In genomic region chrX:94125950-94126349, GRCm38 (mm10) we compare ENCODE assay signal across 23 mouse cellular contexts. TPM values are rescaled to one million over a fixed set of nuclear protein-coding genes. Genes with fewer than 3 reads are reported as not detected.
DNase-seq lines count a peak whose midpoint lies in the region; ATAC-seq and TF ChIP-seq lines count a peak whose summit lies in the region.
"Had no signal": no experiment of that assay in that cellular context is flagged by ENCODE, and none has a peak within 500 bp of the region (broad histone marks: within the 10 kb centered on the region; RNA-seq: fewer than 3 reads in every experiment).

No protein-coding gene starts in this region.

- no peak for TF ChIP-seq POLR2A in CH12.LX (IDR thresholded peaks at IDR 0.05; ENCODE audit: low read depth, low read length)

- H3K27me3 ChIP-seq in CH12.LX (replicated peaks), result no peaks in the 10 kb centered on the region
- H3K27me3 ChIP-seq in splenic B cell, adult 2 months (ENCODE audit: control insufficient read depth, insufficient read depth, low read length, poor library complexity, severe bottlenecking), result no peaks in the 10 kb centered on the region
- peaks cover 34% of the 10 kb centered on the region for H3K27me3 ChIP-seq in liver, embryonic 11.5 days (replicated peaks; ENCODE audit: control insufficient read depth, insufficient read depth, low read length)
- no peaks in the 10 kb centered on the region for H3K27me3 ChIP-seq in lung, postnatal 0 days (replicated peaks; ENCODE audit: insufficient read depth, low read length)
- H3K27me3 ChIP-seq in hindbrain, embryonic 13.5 days, result peaks cover 79% of the 10 kb centered on the region

- H3K4me1 ChIP-seq in CH12.LX (ENCODE audit: control insufficient read depth in 1 of 2, insufficient read depth in 2 of 2), result peaks cover 4 to 12% of the 10 kb centered on the region in 2 experiments; a peak in 1 of 4 replicates
- no peaks in the 10 kb centered on the region for H3K4me1 ChIP-seq in liver, embryonic 11.5 days (replicated peaks; ENCODE audit: control insufficient read depth, insufficient read depth, low read length)
- no peaks in the 10 kb centered on the region for H3K4me1 ChIP-seq in lung, postnatal 0 days (ENCODE audit: insufficient read depth, low read depth, low read length)
- H3K4me1 ChIP-seq in hindbrain, embryonic 13.5 days (replicated peaks), result no peaks in the 10 kb centered on the region
- H3K4me1 ChIP-seq: embryonic facial prominence, embryonic 12.5 days had no signal

- H3K27ac ChIP-seq in CH12.LX (ENCODE audit: insufficient read depth, low read depth) (no peak overlapping the region), macrophage (peak overlapping the region; percentile 55)
- no peak overlapping the region for H3K27ac ChIP-seq in liver, embryonic 11.5 days (ENCODE audit: low read depth, low read length)
- H3K27ac ChIP-seq in lung, postnatal 0 days (ENCODE audit: low read length), result no peak overlapping the region
- no peak overlapping the region for H3K27ac ChIP-seq in hindbrain, embryonic 13.5 days
- H3K27ac ChIP-seq: embryonic facial prominence, embryonic 10.5 days; embryonic facial prominence, embryonic 12.5 days; forebrain, embryonic 13.5 days; forebrain, embryonic 15.5 days had no signal

- WGBS in macrophage (ENCODE audit: missing documents), result 16% methylated on average over 2 of the region's 2 CpGs
- WGBS in liver, embryonic 11.5 days, result 71% methylated on average over 2 of the region's 2 CpGs
- 71% methylated on average over 2 of the region's 2 CpGs for WGBS in lung, postnatal 0 days
- WGBS in hindbrain, embryonic 13.5 days, result 83% methylated on average over 2 of the region's 2 CpGs

- H3K4me2 ChIP-seq in CH12.LX (ENCODE audit: insufficient read depth, low read depth, poor library complexity, severe bottlenecking), result no peak overlapping the region
- no peak overlapping the region for H3K4me2 ChIP-seq in liver, embryonic 11.5 days
- H3K4me2 ChIP-seq in lung, postnatal 0 days (replicated peaks; ENCODE audit: low read depth, low read length), result no peak overlapping the region
- H3K4me2 ChIP-seq in hindbrain, embryonic 13.5 days, result no peak overlapping the region
- H3K4me2 ChIP-seq: embryonic facial prominence, embryonic 12.5 days; forebrain, embryonic 13.5 days; forebrain, embryonic 15.5 days had no signal

- H3K79me2 ChIP-seq in CH12.LX (replicated peaks; ENCODE audit: control insufficient read depth, extremely low read depth, insufficient read depth, poor library complexity, severe bottlenecking) (peaks cover 7% of the 10 kb centered on the region), macrophage (ENCODE audit: inconsistent target) (peaks cover 9% of the 10 kb centered on the region)

- no peaks in the 10 kb centered on the region for H3K9me3 ChIP-seq in CH12.LX (replicated peaks; ENCODE audit: low read length)
- H3K9me3 ChIP-seq in liver, embryonic 11.5 days (ENCODE audit: control insufficient read depth, low read length), result no peaks in the 10 kb centered on the region
- no peaks in the 10 kb centered on the region for H3K9me3 ChIP-seq in lung, postnatal 0 days (ENCODE audit: low read length)
- no peaks in the 10 kb centered on the region for H3K9me3 ChIP-seq in hindbrain, embryonic 13.5 days
- H3K9me3 ChIP-seq: embryonic facial prominence, embryonic 12.5 days; forebrain, embryonic 13.5 days; forebrain, embryonic 15.5 days had no signal

- dilution Hi-C loops in CH12.LX (cut with MboI; ENCODE audit: extremely low pct_ligation_motif_present, extremely low pct_unique_long_range_greater_than_20kb, low sequenced_read_pairs), result no loop called here

- peak; percentile 62 for TF ChIP-seq EP300 in CH12.LX (IDR thresholded peaks at IDR 0.05; ENCODE audit: low read length)
- no peak for TF ChIP-seq EP300 in lung, postnatal 0 days (IDR thresholded peaks at IDR 0.05)

- no peak for TF ChIP-seq RAD21 in CH12.LX (IDR thresholded peaks at IDR 0.05; ENCODE audit: low read depth, low read length)

- in situ Hi-C loops in CH12.LX (cut with MboI; ENCODE audit: low pct_ligation_motif_present, low pct_unique_long_range_greater_than_20kb, low sequenced_read_pairs), result no loop called here

- DNase-seq in CH12.LX (ENCODE audit: extremely low read depth), result no peak
- peak; percentile 54 for DNase-seq in splenic B cell, adult 2 months (ENCODE audit: low read depth, low spot score)
- DNase-seq in liver, embryonic 11.5 days (ENCODE audit: low spot score), result no peak
- no peak for DNase-seq in lung, postnatal 0 days (ENCODE audit: low spot score)
- DNase-seq: adrenal gland, adult 2 months; adrenal gland, postnatal 10 days; adrenal gland, postnatal 25 days; cerebellum, adult 11 months; cerebellum, adult 18-20 months; cerebellum, adult 8-10 months; cerebellum, adult 9-11 months; cerebellum, postnatal 14 days; cerebellum, postnatal 36 days; forebrain, postnatal 0 days had no signal

- H3K4me3 ChIP-seq in CH12.LX (replicated peaks in 1 of 3; ENCODE audit: low read depth in 2 of 3, low read length in 2 of 3, poor library complexity in 1 of 3) (no peak overlapping the region), macrophage (ENCODE audit: inconsistent target) (no peak overlapping the region)
- no peak overlapping the region for H3K4me3 ChIP-seq in liver, embryonic 11.5 days (ENCODE audit: low read depth, low read length)
- H3K4me3 ChIP-seq in lung, postnatal 0 days (ENCODE audit: low read depth, low read length), result no peak overlapping the region
- H3K4me3 ChIP-seq in hindbrain, embryonic 13.5 days, result no peak overlapping the region
- H3K4me3 ChIP-seq: embryonic facial prominence, embryonic 10.5 days; embryonic facial prominence, embryonic 12.5 days; forebrain, embryonic 13.5 days; forebrain, embryonic 15.5 days had no signal

- H3K36me3 ChIP-seq in CH12.LX (replicated peaks in 1 of 2; ENCODE audit: control insufficient read depth in 1 of 2, insufficient read depth in 1 of 2, low read length in 1 of 2) (no peaks in the 10 kb centered on the region), macrophage (ENCODE audit: inconsistent target) (no peaks in the 10 kb centered on the region)
- H3K36me3 ChIP-seq in splenic B cell, adult 2 months (ENCODE audit: control insufficient read depth, insufficient read depth, low read length, poor library complexity, severe bottlenecking), result no peaks in the 10 kb centered on the region
- H3K36me3 ChIP-seq in liver, embryonic 11.5 days (ENCODE audit: control insufficient read depth, insufficient read depth, low read length), result no peaks in the 10 kb centered on the region
- H3K36me3 ChIP-seq in lung, postnatal 0 days (ENCODE audit: insufficient read depth, low read length), result no peaks in the 10 kb centered on the region
- H3K36me3 ChIP-seq in hindbrain, embryonic 13.5 days, result no peaks in the 10 kb centered on the region
- H3K36me3 ChIP-seq: embryonic facial prominence, embryonic 10.5 days; embryonic facial prominence, embryonic 12.5 days; forebrain, embryonic 15.5 days had no signal

- 0 out of 2 replicates have a peak, but pooled peaks have one; percentile 10 for ATAC-seq in common myeloid progenitor, adult 5-6 weeks (replicated peaks; ENCODE audit: low read depth, poor library complexity, severe bottlenecking)
- no peak for ATAC-seq in liver, embryonic 11.5 days (replicated peaks; ENCODE audit: low FRiP score)
- no peak for ATAC-seq in cerebellum, adult (ENCODE audit: insufficient number of reproducible peaks, low FRiP score, low TSS enrichment)
- no peak for ATAC-seq in lung, postnatal 0 days
- no peak for ATAC-seq in hindbrain, embryonic 13.5 days (ENCODE audit: low FRiP score)
- ATAC-seq: CD4-positive, CD25-positive, alpha-beta regulatory T cell, adult 4 months; forebrain, embryonic 13.5 days; forebrain, embryonic 15.5 days; forebrain, postnatal 0 days had no signal

- no peak overlapping the region for H3K9ac ChIP-seq in CH12.LX (ENCODE audit: insufficient read depth, low read depth)
- H3K9ac ChIP-seq in liver, embryonic 11.5 days (ENCODE audit: low read depth, low read length), result no peak overlapping the region
- no peak overlapping the region for H3K9ac ChIP-seq in lung, postnatal 0 days (replicated peaks; ENCODE audit: low read depth)
- H3K9ac ChIP-seq in hindbrain, embryonic 13.5 days, result no peak overlapping the region
- H3K9ac ChIP-seq: embryonic facial prominence, embryonic 12.5 days; forebrain, embryonic 13.5 days; forebrain, embryonic 15.5 days; forebrain, postnatal 0 days had no signal

- TF ChIP-seq CTCF in CH12.LX (conservative IDR thresholded peaks at IDR 0.05 in 1 of 2, IDR thresholded peaks at IDR 0.05 in 1 of 2; ENCODE audit: low read depth in 2 of 2, low read length in 2 of 2), result no peak
- TF ChIP-seq CTCF in lung, postnatal 0 days (IDR thresholded peaks at IDR 0.05), result no peak

TF ChIP-seq in CH12.LX, 34 proteins besides CTCF, POLR2A, EP300 and RAD21 (continues in another document):
- no peak for TF ChIP-seq SMC3 (IDR thresholded peaks at IDR 0.05; ENCODE audit: low read depth, low read length)
- no peak for TF ChIP-seq USF2 (conservative IDR thresholded peaks at IDR 0.05; ENCODE audit: low read depth, low read length)
- no peak for TF ChIP-seq CHD1 (IDR thresholded peaks at IDR 0.05; ENCODE audit: low read depth, low read length)
- no peak for TF ChIP-seq PAX5 (IDR thresholded peaks at IDR 0.05; ENCODE audit: low read length)
- no peak for TF ChIP-seq JUN (IDR thresholded peaks at IDR 0.05; ENCODE audit: insufficient read depth, low read depth, low read length)
- TF ChIP-seq USF1 (IDR thresholded peaks at IDR 0.05; ENCODE audit: low read depth, low read length), result no peak
- no peak for TF ChIP-seq ETS1 (conservative IDR thresholded peaks at IDR 0.05; ENCODE audit: low read depth, low read length)
- TF ChIP-seq ZNF384 (IDR thresholded peaks at IDR 0.05; ENCODE audit: low read depth, low read length), result peak; percentile 90
- TF ChIP-seq IRF4 (IDR thresholded peaks at IDR 0.05; ENCODE audit: low read depth, low read length), result peak; percentile 68
- no peak for TF ChIP-seq GABPA (IDR thresholded peaks at IDR 0.05; ENCODE audit: insufficient replicate concordance, low read depth, low read length)
- no peak for TF ChIP-seq UBTF (IDR thresholded peaks at IDR 0.05; ENCODE audit: low read depth, low read length)
- no peak for TF ChIP-seq MAX (IDR thresholded peaks at IDR 0.05; ENCODE audit: low read length)

RNA-seq across cellular contexts. Expression of gene Zfx, which starts 2.4 kb away (rescaled TPM):
- total RNA-seq in CH12.LX (2012; rRNA removed), result 16.4 and 17.3 TPM in 2 replicates
- total RNA-seq in CH12.LX (2014; rRNA removed), result 17.7 and 21.4 TPM in 2 replicates
- 13.5 and 14.3 TPM in 2 replicates for polyA plus RNA-seq in CH12.LX (2012; ENCODE audit: insufficient read length, low read depth)
- total RNA-seq in common myeloid progenitor, adult 5-6 weeks (2017), result 50.4 and 58.7 TPM in 2 replicates
- 100 to 1,000 TPM in 12 of 26 experiments, 10 to 100 TPM in 14; 66.4 to 142 (median 99.1) TPM for total RNA-seq in macrophage (2018; cell fraction: chromatin; rRNA removed)
- total RNA-seq in macrophage (2018; cell fraction: cytosol; rRNA removed), result 10 to 100 TPM; 17.6 to 34.8 (median 25.9) TPM
- total RNA-seq in macrophage (2018; cell fraction: nucleus; rRNA removed), result 10 to 100 TPM; 41.8 to 83.3 (median 53.5) TPM
- 9.4 to 16.0 TPM (median 15.7 TPM) in 3 replicates for polyA plus RNA-seq in macrophage (2018)
- 17.8 and 24.5 TPM in 2 replicates for polyA plus RNA-seq in liver, embryonic 11.5 days (2014; fragmentation: Nextera tagmentation; extraction: Ambion mirVana)
- polyA plus RNA-seq in lung, postnatal 0 days (2015; fragmentation: Nextera tagmentation; extraction: Ambion mirVana), result 22.7 and 28.0 TPM in 2 replicates
- 23.6 and 26.0 TPM in 2 replicates for polyA plus RNA-seq in hindbrain, embryonic 13.5 days (2015; fragmentation: Nextera tagmentation; extraction: Ambion mirVana)
